Mouse (Mus musculus) frontal cortex, postnatal 10 days (tissue): ENCODE measurements around the gene Slc6a9.
A peak's percentile ranks its signal among the peaks of the same experiment; 100 is the strongest.

ENCODE experiments used
- DNase-seq, 2 experiments: peaks; one replicate each; pipeline ENCODE4 v3.0.0; 2022; ENCODE audit warnings: low spot score in 2 of 2, mixed read lengths in 1 of 2

The Slc6a9 gene

GRCm38 (mm10) chr4:117912131-117912561, 77.8 kb downstream of the Slc6a9 start:
- DNase-seq, result no peak

- DNase-seq, result no peak
Measured at GRCm38 (mm10) chr4:117912685-117913273, 78.5 kb downstream of the Slc6a9 start.

DNA sequence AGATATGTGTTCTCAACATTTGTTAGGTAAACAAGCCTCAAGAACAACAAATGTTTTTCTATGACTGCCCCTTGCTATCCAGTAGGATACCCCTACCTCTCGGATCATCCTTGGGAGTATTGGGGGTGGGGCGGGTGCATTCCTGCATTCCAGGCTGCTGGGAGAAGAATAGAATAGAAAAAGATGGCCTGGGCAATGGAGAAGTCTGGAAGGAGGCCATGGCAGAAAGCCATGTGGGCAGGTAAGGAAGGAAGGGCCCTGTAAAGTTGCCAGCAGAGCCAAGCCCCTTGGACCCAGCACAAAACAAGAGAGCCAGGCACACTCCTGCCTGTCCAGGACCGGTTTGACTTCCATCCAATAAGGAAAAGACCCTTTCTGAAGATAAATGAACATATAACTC, 79.1 kb downstream of the Slc6a9 start:
- DNase-seq, result no peak

DNA sequence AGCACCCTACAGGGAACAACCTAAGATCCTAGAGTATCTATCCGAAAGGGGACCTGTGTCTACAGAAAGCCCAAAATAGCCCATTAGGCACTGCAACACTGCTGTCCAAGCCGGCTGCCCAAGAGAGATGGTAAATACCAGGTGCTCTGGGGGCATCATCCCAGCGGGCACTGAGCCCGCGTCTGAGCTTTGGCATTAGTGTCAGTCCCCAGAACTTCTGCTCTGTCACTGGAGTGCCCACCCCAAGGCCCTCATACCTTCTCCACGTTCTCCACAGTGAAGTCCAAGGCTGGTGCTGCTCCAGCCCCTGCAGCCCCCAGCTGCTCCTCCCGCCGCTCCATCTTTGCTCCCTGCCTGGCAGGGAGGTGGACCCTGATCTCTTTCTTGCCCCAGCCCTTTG, 79.7 kb downstream of the Slc6a9 start:
- DNase-seq, result no peak

- peak; percentile 86 to 91 for DNase-seq
Measured at GRCm38 (mm10) chr4:117914591-117915442, 80.5 kb downstream of the Slc6a9 start, which contains the start of gene Ipo13. Gene Ipo13, minus strand, starts transcription at chr4:117914999.

- no peak for DNase-seq
Measured at GRCm38 (mm10) chr4:117915489-117916105, 81.3 kb downstream of the Slc6a9 start.

GRCm38 (mm10) chr4:117916386-117916785, 82.1 kb downstream of the Slc6a9 start:
- no peak for DNase-seq

DNA sequence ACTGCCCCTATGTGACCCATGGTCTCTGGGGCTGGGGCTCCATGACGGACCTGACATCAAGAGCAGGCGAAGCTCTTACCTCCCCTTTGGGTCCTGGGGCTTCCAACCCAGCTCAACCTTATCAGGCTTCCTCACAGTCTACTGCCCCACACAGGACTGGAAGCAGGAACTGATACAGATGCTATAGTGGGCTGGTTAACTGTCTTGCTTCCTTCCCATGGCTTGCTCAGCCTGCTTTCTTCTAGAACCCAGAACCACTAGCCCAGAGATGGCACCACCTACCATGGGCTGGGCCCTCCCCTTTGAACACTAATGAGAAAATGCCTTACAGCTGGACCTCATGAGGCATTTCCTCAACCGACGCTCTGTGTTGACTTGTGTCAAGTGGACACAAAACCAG, 83.1 kb downstream of the Slc6a9 start:
- no peak for DNase-seq

- no peak for DNase-seq
Measured at GRCm38 (mm10) chr4:117917847-117918246, 83.5 kb downstream of the Slc6a9 start.

DNA sequence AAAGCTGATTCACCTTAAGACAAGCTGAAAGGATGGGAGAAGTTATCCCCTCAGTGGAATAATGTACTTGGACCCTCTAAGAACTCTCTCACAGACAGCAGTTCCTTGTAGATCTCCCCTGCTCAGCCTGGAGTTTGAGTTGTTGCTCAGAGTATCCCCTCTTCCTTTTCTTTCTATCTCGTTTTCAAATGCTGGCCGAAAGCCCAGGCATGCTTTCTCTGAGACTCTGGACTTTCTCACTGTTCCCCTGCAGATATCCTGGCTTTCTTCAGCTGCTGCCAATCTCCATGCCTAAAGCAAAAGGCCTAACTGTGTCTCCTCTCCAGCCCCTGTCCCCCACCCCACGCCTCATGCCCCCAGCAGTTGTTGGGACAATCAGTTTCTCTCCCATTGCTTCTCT, 84.0 kb downstream of the Slc6a9 start:
- no peak for DNase-seq

DNA sequence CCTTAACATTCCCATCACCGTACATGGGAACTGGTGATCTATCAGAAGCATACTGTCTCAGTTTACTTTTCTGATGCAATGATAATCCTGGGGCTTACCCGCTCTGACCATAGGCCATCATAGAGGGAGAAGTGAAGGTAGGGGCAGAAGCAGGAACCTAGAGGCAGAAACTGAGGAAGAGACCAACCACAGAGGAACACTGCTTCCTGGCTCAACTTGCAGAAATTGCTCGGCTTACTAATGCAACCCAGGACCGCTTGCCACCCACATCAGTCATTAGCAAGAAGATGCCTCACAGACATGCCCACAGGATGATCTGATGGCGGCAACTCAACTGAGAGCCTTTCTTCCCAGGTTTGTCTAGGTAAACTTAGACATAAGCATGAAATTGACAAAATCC, 84.5 kb downstream of the Slc6a9 start:
- DNase-seq, result no peak

DNA sequence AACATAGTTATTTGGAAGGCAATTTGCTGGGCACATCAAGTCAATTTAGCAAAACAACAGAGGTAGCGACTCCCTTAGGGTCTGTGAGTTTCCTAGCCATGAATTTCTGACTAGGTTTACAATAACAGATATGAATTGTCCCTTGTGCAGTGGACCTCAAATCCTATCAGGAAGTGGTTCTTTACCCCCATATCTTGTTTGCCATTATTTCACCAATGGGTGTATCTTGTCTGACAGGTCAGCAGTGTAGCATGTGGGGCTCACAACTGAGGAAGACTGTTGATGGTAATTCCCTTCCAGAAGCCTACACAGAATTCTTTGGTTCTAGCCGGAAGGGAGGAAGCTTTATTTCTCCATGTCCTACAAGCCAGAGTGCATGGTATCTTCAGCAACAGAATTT, 87.1 kb downstream of the Slc6a9 start:
- no peak for DNase-seq

DNA sequence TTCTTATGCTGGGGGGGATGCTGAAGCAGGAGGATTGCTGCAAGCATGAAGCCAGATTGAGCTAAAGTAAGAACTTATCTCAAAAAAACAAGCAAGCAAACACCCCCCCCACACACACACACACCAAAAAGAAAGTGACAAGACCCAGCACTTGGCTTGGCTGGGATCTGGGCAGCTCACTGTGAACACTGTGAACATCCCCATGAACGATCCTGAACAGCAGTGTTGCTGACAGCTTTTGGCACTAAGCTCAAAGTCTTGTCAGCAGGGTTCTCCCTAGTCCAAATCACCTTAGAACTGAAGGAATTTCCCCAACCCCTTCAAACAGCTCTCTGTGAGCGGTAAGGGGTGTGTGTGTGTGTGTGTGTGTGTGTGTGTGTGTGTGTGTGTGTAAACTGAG, 89.1 kb downstream of the Slc6a9 start:
- DNase-seq, result no peak
